Mouse (Mus musculus) myocyte (in vitro differentiated cells): Measurements from ENCODE around the gene Klhl40. TPM values are rescaled to one million over a fixed set of nuclear protein-coding genes. Genes with fewer than 3 reads are reported as not detected.

Source experiments
- H3K27me3 ChIP-seq: one replicate; pipeline ENCODE4 v1.6.1; 2011; ENCODE audit not compliant: control insufficient read depth, insufficient read depth, insufficient read length
- H3K36me3 ChIP-seq: one replicate; pipeline ENCODE4 v1.6.1; 2011; ENCODE audit not compliant: control insufficient read depth, insufficient read depth
- H3K4me2 ChIP-seq: one replicate; pipeline ENCODE4 v1.6.1; 2011; ENCODE audit warnings: low read depth, control low read depth
- H3K4me3 ChIP-seq: one replicate; pipeline ENCODE4 v1.5.1; 2011; ENCODE audit warnings: mild to moderate bottlenecking, control low read depth, moderate library complexity
- H3K79me2 ChIP-seq: one replicate; pipeline ENCODE4 v1.6.1; 2011; ENCODE audit not compliant: control insufficient read depth, insufficient read depth
- H3ac ChIP-seq: one replicate; pipeline ENCODE4 v1.6.1; 2011; ENCODE audit not compliant: control insufficient read depth, insufficient read length
- CEBPB ChIP-seq: IDR thresholded peaks from 2 replicates; pipeline ENCODE4 v1.6.1; 2011; ENCODE audit warnings: mild to moderate bottlenecking, moderate library complexity; ENCODE audit not compliant: poor library complexity, insufficient read depth, severe bottlenecking
- E2F4 ChIP-seq: IDR thresholded peaks from one replicate; pipeline ENCODE4 v1.6.1; 2011; ENCODE audit warnings: mild to moderate bottlenecking, control low read depth, moderate library complexity; ENCODE audit not compliant: insufficient read depth
- MAX ChIP-seq: IDR thresholded peaks from one replicate; pipeline ENCODE4 v1.6.1; 2011; ENCODE audit warnings: low read depth, mild to moderate bottlenecking, control low read depth
- MYOD1 ChIP-seq, 3 experiments: IDR thresholded peaks; one replicate each; pipeline ENCODE4 v1.6.1; 2011; ENCODE audit warnings: control low read depth in 2 of 3, low read depth in 2 of 3, mild to moderate bottlenecking in 2 of 3, moderate library complexity in 1 of 3; ENCODE audit not compliant: insufficient read length in 2 of 3, control insufficient read depth in 1 of 3
- MYOG ChIP-seq, 3 experiments: IDR thresholded peaks; one replicate each; pipeline ENCODE4 v1.6.1; 2011; ENCODE audit warnings: control low read depth in 2 of 3, low read depth in 2 of 3, mild to moderate bottlenecking in 2 of 3; ENCODE audit not compliant: insufficient read length in 2 of 3, control insufficient read depth in 1 of 3, insufficient read depth in 1 of 3
- POLR2A ChIP-seq: IDR thresholded peaks from one replicate; pipeline ENCODE4 v1.6.1; 2011; ENCODE audit warnings: low read depth, mild to moderate bottlenecking, control low read depth, moderate library complexity; ENCODE audit not compliant: insufficient read length
- POLR2AphosphoS2 ChIP-seq: IDR thresholded peaks from one replicate; pipeline ENCODE4 v1.6.1; 2011; ENCODE audit warnings: low read depth, control low read depth; ENCODE audit not compliant: insufficient read length
- REST ChIP-seq: IDR thresholded peaks from one replicate; pipeline ENCODE4 v1.6.1; 2011; ENCODE audit warnings: mild to moderate bottlenecking, control low read depth, moderate library complexity; ENCODE audit not compliant: insufficient read depth, insufficient read length
- SRF ChIP-seq: IDR thresholded peaks from one replicate; pipeline ENCODE4 v1.6.1; 2011; ENCODE audit warnings: low read depth; ENCODE audit not compliant: control insufficient read depth, insufficient read length
- TCF12 ChIP-seq: IDR thresholded peaks from one replicate; pipeline ENCODE4 v1.6.1; 2011; ENCODE audit warnings: mild to moderate bottlenecking, control low read depth; ENCODE audit not compliant: poor library complexity, insufficient read depth, severe bottlenecking
- TCF3 ChIP-seq: IDR thresholded peaks from one replicate; pipeline ENCODE4 v1.6.1; 2011; ENCODE audit warnings: low read depth, control low read depth; ENCODE audit not compliant: insufficient read length
- USF1 ChIP-seq: IDR thresholded peaks from one replicate; pipeline ENCODE4 v1.6.1; 2011; ENCODE audit warnings: low read depth, mild to moderate bottlenecking, control low read depth, moderate library complexity
- polyA plus RNA-seq: library from polyadenylated mRNA; unstranded; fragments of >200 nt; fragmentation: generic; extraction: Trizol; gene quantifications from one replicate; pipeline ENCODE4 v1.2.1, GENCODE M21; 2012; ENCODE audit warnings: missing spikeins

Gene Klhl40
- polyA plus RNA-seq, 1 experiment: 70.4 TPM

GRCm38 (mm10) chr9:121778066-121778624 lies 738 bp downstream of the Klhl40 start:
- no peak for TF ChIP-seq REST
- no peak for TF ChIP-seq USF1
- TF ChIP-seq MYOD1 (IDR thresholded peaks at IDR 0.05; ENCODE audit: control insufficient read depth in 1 of 3, insufficient read length in 2 of 3, low read depth in 2 of 3): no peak
- peak in 2 of 3 experiments; percentile 2 to 9 for TF ChIP-seq MYOG (IDR thresholded peaks at IDR 0.05; ENCODE audit: control insufficient read depth in 1 of 3, insufficient read depth in 1 of 3, insufficient read length in 2 of 3, low read depth in 2 of 3)
- TF ChIP-seq CEBPB: peak; percentile 46; the same call in 1 of the 2 replicates
- no peak for TF ChIP-seq MAX
- TF ChIP-seq TCF3: no peak
- no peaks in the 10 kb centered on the region for H3K36me3 ChIP-seq
- H3ac ChIP-seq: peak overlapping the region; percentile 16
- H3K4me3 ChIP-seq: peak overlapping the region; percentile 24
- peak overlapping the region; percentile 76 for H3K4me2 ChIP-seq
- peaks cover 9% of the 10 kb centered on the region for H3K79me2 ChIP-seq
- H3K27me3 ChIP-seq: no peaks in the 10 kb centered on the region

GRCm38 (mm10) chr9:121784801-121785200 lies 7.4 kb downstream of the Klhl40 start:
- no peak overlapping the region for H3K4me3 ChIP-seq
- no peak overlapping the region for H3ac ChIP-seq
- H3K79me2 ChIP-seq: no peaks in the 10 kb centered on the region
- peaks cover 16% of the 10 kb centered on the region for H3K27me3 ChIP-seq
- TF ChIP-seq TCF12 (no peak), POLR2A (no peak), CEBPB (no peak), REST (no peak), MAX (no peak), USF1 (no peak), POLR2AphosphoS2 (no peak), MYOG (IDR thresholded peaks at IDR 0.05; ENCODE audit: control insufficient read depth in 1 of 3, insufficient read depth in 1 of 3, insufficient read length in 2 of 3, low read depth in 2 of 3) (no peak), MYOD1 (IDR thresholded peaks at IDR 0.05; ENCODE audit: control insufficient read depth in 1 of 3, insufficient read length in 2 of 3, low read depth in 2 of 3) (no peak), SRF (no peak), TCF3 (no peak), E2F4 (no peak)
- H3K4me2 ChIP-seq: no peak overlapping the region
- H3K36me3 ChIP-seq: no peaks in the 10 kb centered on the region

DNA sequence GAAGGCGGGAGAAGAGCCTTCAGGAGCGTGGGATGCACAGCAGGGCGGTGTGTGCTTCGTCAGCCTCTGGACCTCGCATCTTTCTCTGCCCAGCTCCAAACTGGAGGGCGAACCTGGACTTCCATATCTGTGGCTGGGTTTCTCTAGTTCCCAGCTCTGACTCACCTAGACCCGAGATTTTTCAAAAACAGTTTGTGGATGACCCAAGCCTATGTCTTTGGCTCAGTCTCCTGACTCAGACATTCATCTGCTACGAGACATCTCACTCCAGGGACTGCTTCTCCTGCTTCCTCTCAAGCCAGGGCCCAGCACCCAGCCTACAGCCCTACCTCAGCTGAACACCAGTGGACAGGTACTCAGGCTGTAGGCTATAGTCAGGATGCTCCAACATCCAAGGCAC lies 7.9 kb downstream of the Klhl40 start:
- Histone ChIP-seq H3K4me2 (no peak overlapping the region), H3K4me3 (no peak overlapping the region), H3ac (no peak overlapping the region), H3K36me3 (no peaks in the 10 kb centered on the region), H3K27me3 (peaks cover 16% of the 10 kb centered on the region), H3K79me2 (no peaks in the 10 kb centered on the region)
- TF ChIP-seq REST: no peak
- peak; percentile 47 for TF ChIP-seq POLR2AphosphoS2
- TF ChIP-seq TCF3: no peak
- no peak for TF ChIP-seq MAX

DNA sequence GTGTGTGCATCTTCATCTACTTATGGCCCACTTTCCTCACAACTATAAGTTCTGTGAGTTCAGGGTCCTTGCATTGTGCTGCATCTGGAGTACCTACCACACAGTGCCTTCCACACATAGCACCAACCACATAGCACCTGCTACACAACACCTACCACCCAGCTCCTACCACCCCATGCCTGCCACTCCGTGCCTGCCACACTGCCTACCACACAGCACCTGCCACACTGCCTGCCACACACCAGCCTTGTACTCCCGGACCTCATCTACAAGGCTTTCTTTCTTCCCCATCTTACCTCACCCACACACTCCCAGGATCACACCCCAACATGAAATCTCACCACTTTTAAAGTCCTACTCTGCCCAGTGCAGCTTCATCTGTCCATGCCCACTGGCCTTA lies 9.0 kb downstream of the Klhl40 start:
- Histone ChIP-seq H3K4me2 (no peak overlapping the region), H3K4me3 (no peak overlapping the region), H3ac (no peak overlapping the region), H3K79me2 (no peaks in the 10 kb centered on the region), H3K36me3 (no peaks in the 10 kb centered on the region), H3K27me3 (peaks cover 16% of the 10 kb centered on the region)
- TF ChIP-seq TCF12 (no peak), E2F4 (no peak), TCF3 (no peak), MAX (no peak), SRF (no peak), CEBPB (no peak), MYOD1 (IDR thresholded peaks at IDR 0.05; ENCODE audit: control insufficient read depth in 1 of 3, insufficient read length in 2 of 3, low read depth in 2 of 3) (peak in 2 of 3 experiments; percentile 49 to 82), MYOG (IDR thresholded peaks at IDR 0.05; ENCODE audit: control insufficient read depth in 1 of 3, insufficient read depth in 1 of 3, insufficient read length in 2 of 3, low read depth in 2 of 3) (peak in 2 of 3 experiments; percentile 58 to 59), POLR2AphosphoS2 (peak; percentile 94), USF1 (no peak), POLR2A (peak; percentile 61), REST (no peak)

DNA sequence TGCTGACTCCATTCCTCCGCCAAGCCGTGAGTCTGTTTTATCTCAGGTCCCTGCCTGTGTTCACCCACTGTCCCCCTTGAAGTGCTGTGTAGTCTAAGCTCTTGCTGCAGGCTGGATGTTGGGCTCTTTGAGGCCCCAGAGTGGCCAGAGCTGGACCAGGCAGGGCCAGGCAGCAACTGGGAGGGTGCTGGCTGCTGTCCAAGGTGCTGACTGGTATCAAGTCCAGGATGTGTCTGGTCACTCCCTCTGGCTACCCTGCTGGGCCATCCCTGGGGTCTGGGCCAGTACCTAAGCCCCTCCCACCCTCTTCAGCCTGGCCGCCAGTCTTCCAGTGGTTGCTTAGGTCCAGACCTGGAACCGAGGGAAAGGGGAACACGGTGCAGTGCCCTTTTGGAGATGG lies 13.8 kb downstream of the Klhl40 start:
- no peak overlapping the region for H3ac ChIP-seq
- peaks cover 16% of the 10 kb centered on the region for H3K27me3 ChIP-seq
- TF ChIP-seq MYOD1 (IDR thresholded peaks at IDR 0.05; ENCODE audit: control insufficient read depth in 1 of 3, insufficient read length in 2 of 3, low read depth in 2 of 3) (peak in 1 of 3 experiments; percentile 22), MYOG (IDR thresholded peaks at IDR 0.05; ENCODE audit: control insufficient read depth in 1 of 3, insufficient read depth in 1 of 3, insufficient read length in 2 of 3, low read depth in 2 of 3) (peak in 1 of 3 experiments; percentile 43), MAX (no peak), REST (peak; percentile 96)
- H3K36me3 ChIP-seq: no peaks in the 10 kb centered on the region
- no peaks in the 10 kb centered on the region for H3K79me2 ChIP-seq
- no peak overlapping the region for H3K4me3 ChIP-seq
- H3K4me2 ChIP-seq: no peak overlapping the region
